Mouse (Mus musculus): ENCODE results near the gene Clpx. TPM values are rescaled to one million over a fixed set of nuclear protein-coding genes. Genes with fewer than 3 reads are reported as not detected.
A peak's percentile ranks its signal among the peaks of the same experiment; 100 is the strongest.

The Clpx gene
- polyA plus RNA-seq, 2 experiments, result 10.3 to 29.5 TPM

DNA sequence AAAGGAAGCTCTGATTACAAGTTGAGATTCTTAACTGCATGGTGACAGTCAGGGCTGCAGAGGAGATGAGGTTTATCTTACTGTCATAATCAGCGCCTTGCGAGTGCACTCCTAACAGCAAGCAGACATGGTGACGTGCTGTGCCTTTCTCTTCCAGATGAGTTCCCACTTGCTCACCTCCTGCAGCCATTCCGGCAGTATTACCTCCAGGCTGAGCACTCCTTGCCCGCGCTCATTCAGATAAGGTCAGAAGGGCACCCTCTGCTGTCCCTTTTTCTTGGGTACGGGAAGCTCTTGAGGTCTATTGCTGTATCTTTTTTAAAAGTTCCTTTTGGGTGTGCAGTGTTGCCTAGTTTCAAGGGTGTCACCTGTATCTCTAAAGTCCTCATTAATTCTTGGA, 62.5 kb downstream of the Clpx start:
- Histone ChIP-seq H3K4me1 (replicated peaks; ENCODE audit: control insufficient read depth in 2 of 2, insufficient read depth in 2 of 2, low read length in 1 of 2) (peaks cover 4 to 10% of the 10 kb centered on the region in 2 experiments; a peak in 3 of 4 replicates), H3K9me3 (ENCODE audit: control insufficient read depth, low read length) (no peaks in the 10 kb centered on the region), H3K27me3 (ENCODE audit: control insufficient read depth, insufficient read depth, low read length) (no peaks in the 10 kb centered on the region), H3K4me3 (ENCODE audit: insufficient read depth in 1 of 2, low read depth in 2 of 2, low read length in 2 of 2) (no peak overlapping the region), H3K36me3 (replicated peaks; ENCODE audit: control insufficient read depth, insufficient read depth, low read depth) (peaks cover 41% of the 10 kb centered on the region), H3K27ac (no peak overlapping the region), H3K4me2 (ENCODE audit: low read depth) (no peak overlapping the region), H3K9ac (replicated peaks) (no peak overlapping the region)
- ATAC-seq (ENCODE audit: insufficient read depth), result no peak
- TF ChIP-seq EP300 (IDR thresholded peaks at IDR 0.05; ENCODE audit: low read depth) (no peak), CTCF (IDR thresholded peaks at IDR 0.05; ENCODE audit: low read depth) (no peak)
- WGBS (ENCODE audit: insufficient replicate concordance), result 80% methylated on average over 7 of the region's 7 CpGs
- no peak for DNase-seq (ENCODE audit: low read depth in 3 of 3, low spot score in 3 of 3)

DNA sequence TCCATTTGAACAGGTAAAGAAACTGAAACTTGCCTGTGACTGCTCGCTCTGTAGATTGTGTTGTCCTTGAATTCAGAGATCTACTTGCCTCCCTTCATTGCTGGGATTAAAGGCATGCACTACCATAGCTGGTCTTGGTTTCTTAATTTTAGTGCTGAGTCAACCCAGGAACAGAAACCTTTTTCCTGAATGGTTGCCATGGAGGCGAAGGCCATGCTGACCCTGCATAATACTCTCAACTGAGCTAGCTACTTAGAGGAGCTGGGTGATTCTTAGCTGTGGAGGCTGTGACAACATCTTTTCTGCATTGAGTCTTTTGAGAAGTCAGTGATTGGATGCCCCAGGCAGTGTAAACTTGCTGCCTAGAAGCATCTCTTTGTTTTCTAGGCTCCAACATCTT, 62.9 kb downstream of the Clpx start:
- H3K4me2 ChIP-seq (ENCODE audit: low read depth), result no peak overlapping the region
- ATAC-seq (ENCODE audit: insufficient read depth), result no peak
- no peaks in the 10 kb centered on the region for H3K9me3 ChIP-seq (ENCODE audit: control insufficient read depth, low read length)
- no peak overlapping the region for H3K4me3 ChIP-seq (ENCODE audit: insufficient read depth in 1 of 2, low read depth in 2 of 2, low read length in 2 of 2)
- DNase-seq (ENCODE audit: low read depth in 3 of 3, low spot score in 3 of 3), result no peak
- H3K27me3 ChIP-seq (ENCODE audit: control insufficient read depth, insufficient read depth, low read length), result no peaks in the 10 kb centered on the region
- H3K9ac ChIP-seq (replicated peaks), result no peak overlapping the region
- no peak overlapping the region for H3K27ac ChIP-seq
- TF ChIP-seq CTCF (IDR thresholded peaks at IDR 0.05; ENCODE audit: low read depth), result no peak
- TF ChIP-seq EP300 (IDR thresholded peaks at IDR 0.05; ENCODE audit: low read depth), result no peak
- H3K36me3 ChIP-seq (replicated peaks; ENCODE audit: control insufficient read depth, insufficient read depth, low read depth), result peaks cover 41% of the 10 kb centered on the region
- WGBS (ENCODE audit: insufficient replicate concordance), result 76% methylated on average over 2 of the region's 2 CpGs
- peaks cover 4 to 10% of the 10 kb centered on the region in 2 experiments; a peak in 3 of 4 replicates for H3K4me1 ChIP-seq (replicated peaks; ENCODE audit: control insufficient read depth in 2 of 2, insufficient read depth in 2 of 2, low read length in 1 of 2)

DNA sequence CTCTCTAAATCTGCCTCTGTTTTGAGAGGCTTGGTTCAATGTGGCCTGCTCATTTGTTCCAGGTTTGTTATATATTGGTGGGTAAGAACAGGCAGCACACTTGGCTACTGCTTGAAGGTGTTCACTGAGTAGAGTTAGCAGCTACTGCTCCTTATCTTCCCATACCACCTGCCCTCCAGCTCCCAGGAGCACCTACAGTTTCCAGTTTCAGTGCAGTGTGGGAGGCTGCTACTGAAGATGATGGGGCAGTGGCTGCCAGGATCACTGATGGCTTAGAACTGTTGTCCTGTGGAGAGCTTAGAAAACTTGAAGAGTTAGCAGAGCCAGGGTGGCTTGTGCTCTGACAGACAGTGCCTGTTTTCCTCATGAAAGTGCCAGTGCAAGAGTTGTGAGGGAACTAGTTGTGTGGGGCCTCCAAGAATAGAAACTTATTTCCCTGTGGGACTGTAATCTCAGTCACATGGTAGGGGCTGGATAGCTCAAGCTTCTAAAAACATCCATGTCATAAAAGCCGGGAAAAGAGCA, 65.0 kb downstream of the Clpx start:
- Histone ChIP-seq H3K9me3 (ENCODE audit: control insufficient read depth, low read length) (no peaks in the 10 kb centered on the region), H3K27ac (peak overlapping the region; percentile 29; the same call in 1 of the 2 replicates)
- peak; percentile 83 for ATAC-seq (ENCODE audit: insufficient read depth)

DNA sequence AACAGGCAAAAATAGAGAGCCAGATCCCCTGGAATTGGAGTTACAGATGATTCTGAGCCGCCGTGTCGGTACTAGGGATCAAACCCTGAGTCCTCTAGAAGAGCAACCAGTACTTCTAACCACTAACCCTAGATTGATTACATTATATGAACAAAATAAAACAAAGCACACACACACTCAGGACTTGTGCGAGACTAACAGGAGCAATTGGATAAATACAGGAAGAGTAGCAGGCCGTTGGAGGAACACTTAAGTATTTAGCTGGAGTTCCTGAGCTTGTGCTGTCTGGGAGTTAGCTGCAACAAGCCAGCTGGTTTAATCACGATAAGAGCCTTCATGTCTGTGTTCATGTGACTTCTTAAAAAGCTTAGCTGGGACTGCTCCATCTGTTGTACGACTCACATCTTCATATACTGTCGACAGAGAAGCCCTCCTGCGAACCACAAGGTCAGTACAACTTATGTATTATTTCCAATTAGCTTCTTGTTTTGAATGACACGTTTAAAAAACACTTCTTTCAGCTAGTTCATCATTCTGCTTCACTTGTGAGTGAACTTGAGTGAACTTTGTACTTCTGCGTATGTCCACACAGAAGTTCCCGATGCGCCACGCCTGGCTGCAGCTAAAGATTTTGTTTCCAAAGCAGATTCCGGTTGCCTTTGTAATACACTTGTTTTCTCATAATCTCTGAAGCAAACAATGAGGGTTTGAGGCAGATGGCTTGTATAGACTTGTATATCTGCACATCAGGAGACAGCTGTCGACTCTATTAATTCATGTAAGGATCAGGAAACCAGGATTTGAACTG, 66.8 kb downstream of the Clpx start, which contains the start of gene Ubap1l:
Ubap1l (plus strand) TSS at position 401 of the 808 bp plus-strand sequence.
- WGBS (ENCODE audit: insufficient replicate concordance), result 83% methylated on average over 16 of the region's 16 CpGs
- no peak for ATAC-seq (ENCODE audit: insufficient read depth)
- no peak for DNase-seq (ENCODE audit: low read depth in 3 of 3, low spot score in 3 of 3)
- peaks cover 4 to 10% of the 10 kb centered on the region in 2 experiments; a peak in 3 of 4 replicates for H3K4me1 ChIP-seq (replicated peaks; ENCODE audit: control insufficient read depth in 2 of 2, insufficient read depth in 2 of 2, low read length in 1 of 2)
- H3K36me3 ChIP-seq (replicated peaks; ENCODE audit: control insufficient read depth, insufficient read depth, low read depth), result peaks cover 37% of the 10 kb centered on the region
- no peak within 1 kb of the TSS for H3K4me2 ChIP-seq (ENCODE audit: low read depth)
- TF ChIP-seq CTCF (IDR thresholded peaks at IDR 0.05; ENCODE audit: low read depth) (no peak), EP300 (IDR thresholded peaks at IDR 0.05; ENCODE audit: low read depth) (no peak)
- no peak within 1 kb of the TSS for H3K4me3 ChIP-seq (ENCODE audit: insufficient read depth in 1 of 2, low read depth in 2 of 2, low read length in 2 of 2)
- H3K9ac ChIP-seq (replicated peaks), result no peak within 1 kb of the TSS
- H3K9me3 ChIP-seq (ENCODE audit: control insufficient read depth, low read length), result no peaks in the 10 kb centered on the region
- no peak within 1 kb of the TSS for H3K27ac ChIP-seq
- no peaks in the 10 kb centered on the region for H3K27me3 ChIP-seq (ENCODE audit: control insufficient read depth, insufficient read depth, low read length)

More for the DNA sequence above, 65.0 kb downstream of the Clpx start:
- Histone ChIP-seq H3K4me3 (ENCODE audit: insufficient read depth in 1 of 2, low read depth in 2 of 2, low read length in 2 of 2) (no peak overlapping the region), H3K27me3 (ENCODE audit: control insufficient read depth, insufficient read depth, low read length) (no peaks in the 10 kb centered on the region), H3K4me1 (replicated peaks; ENCODE audit: control insufficient read depth in 2 of 2, insufficient read depth in 2 of 2, low read length in 1 of 2) (peaks cover 4 to 10% of the 10 kb centered on the region in 2 experiments; a peak in 3 of 4 replicates), H3K36me3 (replicated peaks; ENCODE audit: control insufficient read depth, insufficient read depth, low read depth) (peaks cover 41% of the 10 kb centered on the region), H3K9ac (replicated peaks) (peak overlapping the region; percentile 23; the same call in 1 of the 2 replicates), H3K4me2 (ENCODE audit: low read depth) (peak overlapping the region; percentile 32)
- peak; percentile 57 for TF ChIP-seq EP300 (IDR thresholded peaks at IDR 0.05; ENCODE audit: low read depth)
- TF ChIP-seq CTCF (IDR thresholded peaks at IDR 0.05; ENCODE audit: low read depth), result no peak
- DNase-seq (ENCODE audit: low read depth in 3 of 3, low spot score in 3 of 3), result peak in 2 of 3 experiments; percentile 42 to 61
- WGBS (ENCODE audit: insufficient replicate concordance), result 76% methylated on average over 1 of the region's 1 CpGs

DNA sequence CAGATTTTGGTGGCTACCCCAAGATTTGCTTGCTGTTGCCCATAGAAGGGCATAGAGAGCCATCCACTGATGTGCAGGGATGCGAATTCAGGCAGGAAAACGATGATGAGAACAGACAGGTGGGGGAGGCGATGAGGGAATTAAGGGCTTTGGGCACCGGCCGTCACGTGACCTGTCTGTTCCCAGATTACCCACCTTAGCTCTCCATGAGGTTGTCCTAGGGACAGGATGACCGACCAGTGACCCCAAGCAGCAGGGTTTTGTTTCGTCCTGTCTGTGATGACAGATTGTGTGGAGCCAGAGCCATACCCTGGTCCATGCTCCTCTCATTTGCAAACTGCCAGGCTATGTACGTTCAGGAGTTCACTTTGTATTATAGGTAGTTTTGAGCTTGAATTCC, 69.6 kb downstream of the Clpx start:
- ATAC-seq (ENCODE audit: insufficient read depth) (no peak), DNase-seq (ENCODE audit: low read depth in 3 of 3, low spot score in 3 of 3) (no peak)
- Histone ChIP-seq H3K4me2 (ENCODE audit: low read depth) (no peak overlapping the region), H3K9me3 (ENCODE audit: control insufficient read depth, low read length) (no peaks in the 10 kb centered on the region), H3K27ac (no peak overlapping the region), H3K4me1 (replicated peaks; ENCODE audit: control insufficient read depth in 2 of 2, insufficient read depth in 2 of 2, low read length in 1 of 2) (peaks cover under 1 to 6% of the 10 kb centered on the region in 2 experiments; a peak in 3 of 4 replicates), H3K27me3 (ENCODE audit: control insufficient read depth, insufficient read depth, low read length) (no peaks in the 10 kb centered on the region), H3K9ac (replicated peaks) (no peak overlapping the region), H3K4me3 (ENCODE audit: insufficient read depth in 1 of 2, low read depth in 2 of 2, low read length in 2 of 2) (no peak overlapping the region), H3K36me3 (replicated peaks; ENCODE audit: control insufficient read depth, insufficient read depth, low read depth) (peaks cover 21% of the 10 kb centered on the region)
- WGBS (ENCODE audit: insufficient replicate concordance), result 68% methylated on average over 9 of the region's 9 CpGs
- TF ChIP-seq EP300 (IDR thresholded peaks at IDR 0.05; ENCODE audit: low read depth), result no peak
- TF ChIP-seq CTCF (IDR thresholded peaks at IDR 0.05; ENCODE audit: low read depth), result no peak

Measured in liver, embryonic 14.5 days (tissue).